Mouse (Mus musculus) NIH3T3 (cell line): ENCODE results near the gene Srprb.

Experiments used
- DNase-seq: peaks from one replicate; pipeline ENCODE4 v3.0.0-alpha.2; 2012; ENCODE audit warnings: low read depth

Srprb gene

DNA sequence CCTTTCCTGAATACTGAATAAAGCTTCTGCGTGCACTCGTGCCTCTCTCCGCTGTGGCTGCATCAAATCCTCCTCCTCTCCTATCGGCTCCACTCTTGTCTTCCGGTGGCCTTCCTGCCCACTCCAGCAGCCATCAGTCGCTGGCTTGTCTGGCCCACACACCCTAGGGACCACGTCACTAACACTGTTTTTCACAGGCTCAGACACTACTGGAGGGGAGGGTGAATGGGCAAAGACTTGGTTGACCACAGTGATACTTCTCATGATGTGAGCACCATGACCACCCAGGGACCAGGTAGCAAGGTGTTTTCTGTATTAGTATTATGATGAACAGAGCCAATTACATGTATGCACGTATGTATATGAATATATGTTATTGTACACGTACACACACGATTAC lies 55.7 kb downstream of the Srprb start:
- DNase-seq = no peak

DNA sequence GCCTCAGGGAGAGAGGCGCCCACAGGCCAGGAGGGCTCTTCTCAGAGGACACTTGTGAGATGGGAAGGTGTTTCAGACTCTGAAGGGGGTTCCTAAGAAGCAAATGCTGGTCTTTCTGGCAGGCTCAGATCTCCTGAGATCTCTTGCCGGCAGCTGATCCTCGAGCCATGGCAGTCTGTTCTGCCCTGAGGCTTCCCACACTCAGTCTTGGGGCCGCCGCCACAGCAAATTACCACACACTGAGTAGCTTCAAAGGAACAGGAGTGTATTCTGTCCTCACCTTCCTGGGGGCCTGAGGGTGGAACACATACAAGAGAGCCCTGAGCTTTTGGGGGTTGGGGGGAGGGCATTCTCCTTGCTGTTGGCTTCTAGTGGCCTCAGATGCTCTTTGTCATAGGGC lies 56.6 kb downstream of the Srprb start:
- DNase-seq = no peak

DNA sequence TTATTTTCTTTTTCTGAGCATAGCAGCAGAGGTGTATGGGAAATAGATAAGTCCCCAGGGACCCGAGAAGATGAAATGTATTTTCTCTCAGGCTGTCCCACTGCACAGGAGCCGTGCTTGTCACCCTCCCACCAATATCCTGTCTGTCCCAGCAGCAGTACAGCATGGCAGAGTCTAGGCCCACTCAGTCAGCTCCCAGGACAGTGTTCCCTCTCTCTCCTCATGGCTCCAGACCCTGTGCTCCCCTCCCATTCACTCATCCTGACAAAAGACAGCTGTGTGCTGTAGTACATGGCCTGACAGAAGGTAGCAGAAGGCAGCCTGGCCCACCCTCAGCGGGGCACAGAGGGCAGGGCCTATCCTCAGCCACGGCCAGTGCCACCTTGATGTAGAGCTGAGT lies 58.1 kb downstream of the Srprb start:
- DNase-seq = no peak

DNA sequence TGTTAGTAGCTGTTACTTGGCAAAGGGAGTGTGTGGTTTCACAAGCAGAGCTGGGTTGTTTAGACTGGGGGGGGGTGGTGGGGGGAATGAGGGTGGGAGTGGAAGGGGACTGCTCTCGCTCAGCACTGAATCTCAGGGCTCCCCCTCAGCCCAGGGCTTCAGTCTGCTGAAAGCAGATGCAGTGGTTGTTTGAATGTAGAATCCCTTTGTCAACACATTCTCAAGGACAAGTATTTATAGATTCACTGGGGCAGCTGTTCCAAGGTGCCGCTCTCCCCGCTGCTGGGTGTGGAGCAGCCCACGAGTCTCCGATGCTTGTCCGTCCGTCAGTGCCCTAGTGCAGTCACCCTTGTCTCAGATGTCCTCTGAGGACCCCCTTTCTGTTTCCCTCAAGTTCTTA lies 60.7 kb downstream of the Srprb start:
- DNase-seq = no peak

DNA sequence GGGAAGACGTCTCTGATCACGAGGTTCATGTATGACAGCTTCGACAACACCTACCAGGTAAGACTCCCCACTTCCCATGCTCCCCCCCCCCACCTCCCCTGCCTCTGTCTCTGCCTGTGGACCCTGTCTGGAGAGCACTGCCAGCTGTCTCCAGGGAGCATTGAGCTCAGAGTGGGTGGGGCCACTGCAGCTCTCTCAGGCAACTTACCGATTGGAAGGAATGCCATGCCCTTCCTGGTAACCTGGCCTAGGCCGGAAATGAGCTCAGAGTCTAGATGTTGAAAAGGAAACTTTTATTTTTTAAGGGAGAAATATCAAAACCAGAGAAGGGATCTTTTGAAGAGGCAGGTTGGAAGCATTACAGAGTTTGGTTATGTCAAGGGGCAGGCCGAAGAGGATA lies 61.6 kb downstream of the Srprb start:
- peak; percentile 8 for DNase-seq

DNA sequence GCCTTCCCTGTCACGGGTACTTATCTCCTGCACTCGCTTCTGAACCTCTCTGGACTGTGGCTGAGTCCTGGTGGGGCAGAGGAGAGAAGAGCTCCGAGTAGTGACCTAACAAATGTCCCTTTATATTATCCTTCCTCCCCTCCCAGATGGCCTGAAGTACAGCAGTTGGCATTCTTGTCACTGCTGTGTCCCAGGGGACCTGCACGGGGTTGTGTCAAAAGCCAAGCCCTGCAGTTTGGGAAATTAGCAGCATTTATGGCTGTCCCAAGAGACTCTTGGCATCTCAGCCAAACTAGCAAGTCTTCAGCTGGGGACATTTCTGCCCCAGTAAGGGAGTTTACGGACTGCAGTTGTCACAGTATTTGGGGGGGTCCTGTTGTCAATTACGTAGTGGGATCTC lies 62.5 kb downstream of the Srprb start:
- DNase-seq = no peak
